Mouse (Mus musculus) splenic B cell, adult 2 months (primary cell): Measurements from ENCODE around the gene Dip2b.
"Not testable (repeated sequence)": the region's sequence is repeated elsewhere in the genome, so short reads cannot be mapped to it uniquely, and the experiment has no call there.

Experiments
- DNase-seq: peaks from one replicate; pipeline ENCODE4 v3.0.0-alpha.2; 2011; ENCODE audit warnings: low read depth, low spot score
- H3K27me3 ChIP-seq: 2 replicates; pipeline ENCODE4 v1.6.1; 2012; ENCODE audit warnings: mild to moderate bottlenecking, low read length, moderate library complexity, mixed read lengths; ENCODE audit not compliant: control insufficient read depth, poor library complexity, insufficient read depth, severe bottlenecking
- H3K36me3 ChIP-seq: 2 replicates; pipeline ENCODE4 v1.6.1; 2012; ENCODE audit warnings: mild to moderate bottlenecking, low read length, moderate library complexity, mixed read lengths; ENCODE audit not compliant: control insufficient read depth, poor library complexity, insufficient read depth, severe bottlenecking

Dip2b gene

GRCm38 (mm10) chr15:100231616-100232525, 193.4 kb downstream of the Dip2b start:
- H3K27me3 ChIP-seq: no peaks in the 10 kb centered on the region
- DNase-seq: no peak
- no peaks in the 10 kb centered on the region; the same call in none of the 2 replicates for H3K36me3 ChIP-seq

- no peak for DNase-seq
- Histone ChIP-seq H3K36me3 (no peaks in the 10 kb centered on the region; the same call in none of the 2 replicates), H3K27me3 (no peaks in the 10 kb centered on the region)
Observed at GRCm38 (mm10) chr15:100235208-100235965, 196.9 kb downstream of the Dip2b start.

- Histone ChIP-seq H3K27me3 (no peaks in the 10 kb centered on the region), H3K36me3 (peaks cover 3% of the 10 kb centered on the region)
- DNase-seq: no peak
Observed at GRCm38 (mm10) chr15:100236952-100237351, 198.5 kb downstream of the Dip2b start.

- Histone ChIP-seq H3K36me3 (peaks cover 5% of the 10 kb centered on the region), H3K27me3 (no peaks in the 10 kb centered on the region)
- no peak for DNase-seq
Observed at GRCm38 (mm10) chr15:100241780-100242179, 203.3 kb downstream of the Dip2b start.

- peaks cover 3% of the 10 kb centered on the region; the same call in 1 of the 2 replicates for H3K36me3 ChIP-seq
- no peaks in the 10 kb centered on the region for H3K27me3 ChIP-seq
- DNase-seq: no peak
Observed at GRCm38 (mm10) chr15:100245951-100246350, 207.5 kb downstream of the Dip2b start.

GRCm38 (mm10) chr15:100247296-100247695, 208.8 kb downstream of the Dip2b start:
- no peak for DNase-seq
- Histone ChIP-seq H3K27me3 (no peaks in the 10 kb centered on the region), H3K36me3 (peaks cover 4% of the 10 kb centered on the region; the same call in 1 of the 2 replicates)

GRCm38 (mm10) chr15:100248665-100249433, 210.4 kb downstream of the Dip2b start:
- DNase-seq: no peak
- Histone ChIP-seq H3K27me3 (no peaks in the 10 kb centered on the region), H3K36me3 (peaks cover 4% of the 10 kb centered on the region; the same call in 1 of the 2 replicates)

GRCm38 (mm10) chr15:100251153-100251780, 212.8 kb downstream of the Dip2b start:
- Histone ChIP-seq H3K36me3 (peaks cover 7% of the 10 kb centered on the region), H3K27me3 (no peaks in the 10 kb centered on the region)
- no peak for DNase-seq

GRCm38 (mm10) chr15:100256386-100256785, 217.9 kb downstream of the Dip2b start:
- no peak for DNase-seq
- peaks cover 12% of the 10 kb centered on the region for H3K36me3 ChIP-seq
- no peaks in the 10 kb centered on the region for H3K27me3 ChIP-seq

- DNase-seq: no peak
- Histone ChIP-seq H3K27me3 (no peaks in the 10 kb centered on the region), H3K36me3 (peaks cover 13% of the 10 kb centered on the region)
Observed at GRCm38 (mm10) chr15:100257305-100257704, 218.8 kb downstream of the Dip2b start.

GRCm38 (mm10) chr15:100258646-100259425, 220.4 kb downstream of the Dip2b start:
- peaks cover 13% of the 10 kb centered on the region for H3K36me3 ChIP-seq
- no peaks in the 10 kb centered on the region for H3K27me3 ChIP-seq
- no peak for DNase-seq

- not testable (repeated sequence) for H3K36me3 ChIP-seq, DNase-seq, H3K27me3 ChIP-seq
Observed at GRCm38 (mm10) chr15:100260351-100260750, 221.9 kb downstream of the Dip2b start.

- Histone ChIP-seq H3K36me3 (peaks cover 5% of the 10 kb centered on the region), H3K27me3 (no peaks in the 10 kb centered on the region)
- DNase-seq: peak; percentile 32
Observed at GRCm38 (mm10) chr15:100263246-100263905, 224.9 kb downstream of the Dip2b start.
